ENCODE assay signal across 21 mouse cellular contexts in the genomic region with DNA sequence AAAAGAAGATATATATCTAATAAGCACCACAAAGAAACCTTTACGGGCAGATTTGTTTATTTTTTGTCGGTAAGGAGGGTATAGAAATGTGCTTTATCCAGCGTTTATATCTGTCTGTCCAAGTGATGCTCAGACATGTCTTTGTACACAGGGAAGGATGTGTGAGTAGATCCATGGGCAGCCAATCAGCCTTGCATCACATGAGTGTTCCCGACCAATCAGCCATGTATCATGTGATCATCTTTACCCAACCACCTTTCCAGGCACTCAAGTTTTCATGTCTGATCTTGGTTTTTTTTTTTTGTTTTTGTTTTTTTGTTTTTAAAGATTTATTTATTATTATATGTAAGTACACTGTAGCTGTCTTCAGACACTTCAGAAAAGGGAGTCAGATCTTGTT. TPM values are rescaled to one million over a fixed set of nuclear protein-coding genes. Genes with fewer than 3 reads are reported as not detected.
DNase-seq lines count a peak whose midpoint lies in the region; ATAC-seq and TF ChIP-seq lines count a peak whose summit lies in the region.
"Had no signal": no experiment of that assay in that cellular context is flagged by ENCODE, and none has a peak within 500 bp of the region (broad histone marks: within the 10 kb centered on the region; RNA-seq: fewer than 3 reads in every experiment).

No protein-coding gene starts in this region.

- peak; percentile 41 for DNase-seq in forebrain, embryonic 14.5 days (ENCODE audit: low spot score)
- no peak for DNase-seq in forebrain, embryonic 11.5 days (ENCODE audit: low spot score)
- no peak for DNase-seq in CH12.LX (ENCODE audit: extremely low read depth)
- no peak for DNase-seq in thymus, adult 2 months
- DNase-seq: adrenal gland, postnatal 10 days; adrenal gland, postnatal 36 days; cerebellum, adult 18-20 months; cerebellum, adult 9-10 months; cerebellum, postnatal 14 days; gastrocnemius, postnatal 25 days; heart, adult 2 months; kidney, adult 2 months had no signal

- WGBS in forebrain, embryonic 14.5 days, result 94% methylated on average over 4 of the region's 4 CpGs
- WGBS in forebrain, embryonic 11.5 days, result 84% methylated on average over 4 of the region's 4 CpGs
- WGBS in thymus, adult 2 months, result 93% methylated on average over 4 of the region's 4 CpGs

- peak overlapping the region; percentile 23 for H3K4me2 ChIP-seq in forebrain, embryonic 14.5 days (ENCODE audit: low read length)
- H3K4me2 ChIP-seq in forebrain, embryonic 11.5 days (ENCODE audit: low read depth, low read length, severe bottlenecking), result no peak overlapping the region
- H3K4me2 ChIP-seq in CH12.LX (ENCODE audit: insufficient read depth, low read depth, poor library complexity, severe bottlenecking), result no peak overlapping the region
- H3K4me2 ChIP-seq in myocyte (ENCODE audit: low read depth), result no peak overlapping the region
- H3K4me2 ChIP-seq: embryonic facial prominence, embryonic 12.5 days; heart, embryonic 11.5 days; hindbrain, embryonic 12.5 days; hindbrain, embryonic 15.5 days had no signal

- H3K79me2 ChIP-seq in C2C12 (ENCODE audit: control insufficient read depth, insufficient read depth), result peaks cover 81% of the 10 kb centered on the region
- no peaks in the 10 kb centered on the region for H3K79me2 ChIP-seq in CH12.LX (replicated peaks; ENCODE audit: control insufficient read depth, extremely low read depth, insufficient read depth, poor library complexity, severe bottlenecking)
- peaks cover 70% of the 10 kb centered on the region for H3K79me2 ChIP-seq in myocyte (ENCODE audit: control insufficient read depth, insufficient read depth)

- H3K4me1 ChIP-seq in forebrain, embryonic 14.5 days (ENCODE audit: control insufficient read depth, insufficient read depth, low read length), result peaks cover 15% of the 10 kb centered on the region
- H3K4me1 ChIP-seq in forebrain, embryonic 11.5 days (replicated peaks; ENCODE audit: control insufficient read depth, insufficient read depth, low read length), result 0 out of 2 replicates have a peak, but pooled peaks cover 5% of the 10 kb centered on the region
- H3K4me1 ChIP-seq in CH12.LX (ENCODE audit: control insufficient read depth in 1 of 2, insufficient read depth in 2 of 2), result peaks cover 5 to 10% of the 10 kb centered on the region in 2 experiments
- H3K4me1 ChIP-seq in thymus, adult 2 months (replicated peaks; ENCODE audit: control insufficient read depth, insufficient read depth, low read length), result peaks cover 12% of the 10 kb centered on the region

- H3ac ChIP-seq in C2C12 (ENCODE audit: control insufficient read depth, insufficient read length, low read depth) (no peak overlapping the region), myocyte (ENCODE audit: control insufficient read depth, insufficient read length) (no peak overlapping the region)

- peaks cover 13% of the 10 kb centered on the region for H3K27me3 ChIP-seq in forebrain, embryonic 14.5 days (replicated peaks; ENCODE audit: control insufficient read depth, insufficient read depth, low read length)
- peaks cover 28% of the 10 kb centered on the region for H3K27me3 ChIP-seq in forebrain, embryonic 11.5 days (ENCODE audit: control insufficient read depth, insufficient read depth, low read length)
- no peaks in the 10 kb centered on the region for H3K27me3 ChIP-seq in C2C12 (ENCODE audit: control insufficient read depth, insufficient read depth, insufficient read length)
- H3K27me3 ChIP-seq in CH12.LX (replicated peaks), result peaks cover 9% of the 10 kb centered on the region
- no peaks in the 10 kb centered on the region for H3K27me3 ChIP-seq in myocyte (ENCODE audit: control insufficient read depth, insufficient read depth, insufficient read length)
- H3K27me3 ChIP-seq in thymus, adult 2 months (ENCODE audit: control insufficient read depth, insufficient read depth, low read length), result peaks cover 6% of the 10 kb centered on the region; the same call in 1 of the 2 replicates
- H3K27me3 ChIP-seq: embryonic facial prominence, embryonic 12.5 days; Patski had no signal

- no peak for ATAC-seq in forebrain, embryonic 14.5 days
- ATAC-seq in forebrain, embryonic 11.5 days (replicated peaks; ENCODE audit: low FRiP score), result no peak
- ATAC-seq: intestine, postnatal 0 days; Patski had no signal

- no peak for TF ChIP-seq CTCF in C2C12 (IDR thresholded peaks at IDR 0.05; ENCODE audit: control insufficient read depth, insufficient read depth, insufficient read length)
- no peak for TF ChIP-seq CTCF in CH12.LX (conservative IDR thresholded peaks at IDR 0.05 in 1 of 2, IDR thresholded peaks at IDR 0.05 in 1 of 2; ENCODE audit: low read depth in 2 of 2, low read length in 2 of 2)
- no peak for TF ChIP-seq CTCF in thymus, adult 2 months (IDR thresholded peaks at IDR 0.05; ENCODE audit: borderline replicate concordance, control insufficient read depth, extremely low read depth, insufficient read depth, low read length, poor library complexity)

- no peak for TF ChIP-seq EP300 in CH12.LX (IDR thresholded peaks at IDR 0.05; ENCODE audit: low read length)

- no peak overlapping the region for H3K9ac ChIP-seq in forebrain, embryonic 14.5 days (ENCODE audit: low read length)
- H3K9ac ChIP-seq in forebrain, embryonic 11.5 days (ENCODE audit: low read length), result no peak overlapping the region
- no peak overlapping the region for H3K9ac ChIP-seq in CH12.LX (ENCODE audit: insufficient read depth, low read depth)
- H3K9ac ChIP-seq: embryonic facial prominence, embryonic 12.5 days; hindbrain, embryonic 12.5 days; hindbrain, embryonic 15.5 days had no signal

- in situ Hi-C loops in CH12.LX (cut with MboI; ENCODE audit: low pct_ligation_motif_present, low pct_unique_long_range_greater_than_20kb, low sequenced_read_pairs), result no loop called here

- H3K9me3 ChIP-seq in forebrain, embryonic 14.5 days (replicated peaks; ENCODE audit: control insufficient read depth, low read length), result no peaks in the 10 kb centered on the region
- no peaks in the 10 kb centered on the region for H3K9me3 ChIP-seq in forebrain, embryonic 11.5 days (ENCODE audit: control insufficient read depth, low read length)
- no peaks in the 10 kb centered on the region for H3K9me3 ChIP-seq in CH12.LX (replicated peaks; ENCODE audit: low read length)
- H3K9me3 ChIP-seq: embryonic facial prominence, embryonic 12.5 days; G1E; hindbrain, embryonic 12.5 days; hindbrain, embryonic 15.5 days had no signal

- dilution Hi-C loops in CH12.LX (cut with MboI; ENCODE audit: extremely low pct_ligation_motif_present, extremely low pct_unique_long_range_greater_than_20kb, low sequenced_read_pairs), result no loop called here

- H3K79me3 ChIP-seq in C2C12 (ENCODE audit: low read depth), result peaks cover 76% of the 10 kb centered on the region

- peak overlapping the region; percentile 61; the same call in 1 of the 2 replicates for H3K27ac ChIP-seq in forebrain, embryonic 14.5 days (ENCODE audit: low read depth, low read length)
- no peak overlapping the region for H3K27ac ChIP-seq in forebrain, embryonic 11.5 days (ENCODE audit: low read depth, low read length)
- no peak overlapping the region for H3K27ac ChIP-seq in CH12.LX (ENCODE audit: insufficient read depth, low read depth)
- no peak overlapping the region for H3K27ac ChIP-seq in thymus, adult 2 months (ENCODE audit: control insufficient read depth, insufficient read depth, low read length)
- H3K27ac ChIP-seq: embryonic facial prominence, embryonic 12.5 days; heart, adult 2 months; hindbrain, embryonic 12.5 days; hindbrain, embryonic 15.5 days had no signal

- no peaks in the 10 kb centered on the region for H3K36me3 ChIP-seq in forebrain, embryonic 14.5 days (ENCODE audit: control insufficient read depth, insufficient read depth, low read length)
- H3K36me3 ChIP-seq in forebrain, embryonic 11.5 days (ENCODE audit: control insufficient read depth, insufficient read depth, low read length), result no peaks in the 10 kb centered on the region
- H3K36me3 ChIP-seq in C2C12 (ENCODE audit: control insufficient read depth, insufficient read depth) (peaks cover 35% of the 10 kb centered on the region), CH12.LX (replicated peaks in 1 of 2; ENCODE audit: control insufficient read depth in 1 of 2, insufficient read depth in 1 of 2, low read length in 1 of 2) (no peaks in the 10 kb centered on the region), myocyte (ENCODE audit: control insufficient read depth, insufficient read depth) (no peaks in the 10 kb centered on the region)
- no peaks in the 10 kb centered on the region for H3K36me3 ChIP-seq in thymus, adult 2 months (ENCODE audit: control insufficient read depth, insufficient read depth, low read length)
- H3K36me3 ChIP-seq: embryonic facial prominence, embryonic 12.5 days; G1E; hindbrain, embryonic 12.5 days; hindbrain, embryonic 15.5 days had no signal

- no peak for TF ChIP-seq RAD21 in CH12.LX (IDR thresholded peaks at IDR 0.05; ENCODE audit: low read depth, low read length)

- no peak overlapping the region for H3K4me3 ChIP-seq in forebrain, embryonic 14.5 days (ENCODE audit: low read depth, low read length)
- H3K4me3 ChIP-seq in forebrain, embryonic 11.5 days (ENCODE audit: low read depth, low read length), result no peak overlapping the region
- no peak overlapping the region for H3K4me3 ChIP-seq in C2C12 (ENCODE audit: insufficient read depth, poor library complexity, severe bottlenecking)
- H3K4me3 ChIP-seq in CH12.LX (replicated peaks in 1 of 3; ENCODE audit: low read depth in 2 of 3, low read length in 2 of 3, poor library complexity in 1 of 3), result no peak overlapping the region
- H3K4me3 ChIP-seq in myocyte, result no peak overlapping the region
- H3K4me3 ChIP-seq in thymus, adult 2 months (ENCODE audit: control insufficient read depth, insufficient read depth, low read length), result no peak overlapping the region
- H3K4me3 ChIP-seq: embryonic facial prominence, embryonic 12.5 days; heart, adult 2 months; hindbrain, embryonic 12.5 days; hindbrain, embryonic 15.5 days had no signal

- TF ChIP-seq POLR2A in CH12.LX (IDR thresholded peaks at IDR 0.05; ENCODE audit: low read depth, low read length) (no peak), myocyte (IDR thresholded peaks at IDR 0.05; ENCODE audit: insufficient read length, low read depth) (no peak)
- no peak for TF ChIP-seq POLR2A in thymus, adult 2 months (IDR thresholded peaks at IDR 0.05; ENCODE audit: control insufficient read depth, extremely low read depth, insufficient read depth, low read length, poor library complexity)

TF ChIP-seq in CH12.LX, 34 proteins besides CTCF, POLR2A, EP300 and RAD21 (continues in another document):
- TF ChIP-seq USF2 (conservative IDR thresholded peaks at IDR 0.05; ENCODE audit: low read depth, low read length), result peak; percentile 31; the same call in 1 of the 2 replicates

TF ChIP-seq in myocyte, 11 proteins besides CTCF, POLR2A, EP300 and RAD21 (continues in another document):
- TF ChIP-seq USF1 (IDR thresholded peaks at IDR 0.05; ENCODE audit: low read depth), result peak; percentile 58

RNA-seq across cellular contexts. Expression of gene Tiam2, which starts 3.1 kb away (rescaled TPM):
- polyA plus RNA-seq in forebrain, embryonic 14.5 days (2014; fragmentation: Nextera tagmentation; extraction: Ambion mirVana), result 81.3 and 106 TPM in 2 replicates
- polyA plus RNA-seq in forebrain, embryonic 11.5 days (2014; fragmentation: Nextera tagmentation; extraction: Ambion mirVana), result 6.6 and 7.4 TPM in 2 replicates
- 28.3 TPM for polyA plus RNA-seq in C2C12 (2012; fragmentation: generic; extraction: Trizol)
- 9.1 and 9.5 TPM in 2 replicates for total RNA-seq in CH12.LX (2012; rRNA removed)
- total RNA-seq in CH12.LX (2014; rRNA removed), result 5.9 and 6.4 TPM in 2 replicates
- 9.4 and 10.2 TPM in 2 replicates for polyA plus RNA-seq in CH12.LX (2012; ENCODE audit: insufficient read length, low read depth)
- polyA plus RNA-seq in myocyte (2012; fragmentation: generic; extraction: Trizol), result 7.8 TPM
- polyA plus RNA-seq in thymus, adult 2 months (2012; rRNA removed), result 0.36 and 0.47 TPM in 2 replicates
- polyA plus RNA-seq: G1E had no signal
